Mouse (Mus musculus): Measurements from ENCODE around the gene Tmem221.

The Tmem221 gene

GRCm38 (mm10) chr8:71558071-71558957 lies at the start of gene Tmem221:
Gene Tmem221, minus strand, starts transcription at chr8:71558871.
- DNase-seq, result no peak

- no peak for DNase-seq
These were observed 45.4 kb upstream of the Tmem221 start for GRCm38 (mm10) chr8:71604021-71604420.

DNA sequence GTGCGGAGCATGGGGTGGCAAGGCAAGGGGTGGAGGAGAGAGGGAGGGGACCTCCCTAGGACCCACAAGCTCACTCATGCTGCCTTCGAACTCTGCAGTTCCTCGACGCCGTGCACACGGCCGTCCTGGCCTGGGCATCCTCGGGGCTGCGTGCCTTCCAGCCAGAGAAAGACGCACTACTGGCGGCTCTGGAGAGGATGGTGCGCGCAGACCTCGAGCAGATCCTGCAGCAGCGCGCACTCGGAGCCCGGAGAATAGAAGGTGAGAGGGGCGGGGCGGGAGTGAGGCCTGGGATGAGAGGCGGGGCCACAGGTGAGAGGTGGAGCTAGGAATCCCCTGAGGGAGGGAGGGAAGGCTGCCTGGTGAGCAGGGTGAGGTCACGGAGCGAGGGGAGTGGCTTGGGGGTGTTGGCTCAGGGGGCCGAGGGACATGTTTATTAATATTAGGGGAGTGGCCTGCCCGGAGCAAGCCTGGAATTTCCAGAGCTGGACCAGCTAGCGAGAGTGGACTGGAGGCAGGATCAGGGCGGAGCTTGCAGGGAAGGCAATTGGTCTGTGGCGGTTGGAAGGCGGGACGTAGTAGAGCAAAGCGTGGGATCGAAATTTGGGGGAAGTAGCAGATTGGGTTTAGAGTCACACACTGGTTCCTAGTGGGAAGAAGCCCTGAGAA lies 44.1 kb upstream of the Tmem221 start:
- peak; percentile 93 for DNase-seq

- no peak for DNase-seq
These were observed 43.4 kb upstream of the Tmem221 start for GRCm38 (mm10) chr8:71601939-71602665.

DNA sequence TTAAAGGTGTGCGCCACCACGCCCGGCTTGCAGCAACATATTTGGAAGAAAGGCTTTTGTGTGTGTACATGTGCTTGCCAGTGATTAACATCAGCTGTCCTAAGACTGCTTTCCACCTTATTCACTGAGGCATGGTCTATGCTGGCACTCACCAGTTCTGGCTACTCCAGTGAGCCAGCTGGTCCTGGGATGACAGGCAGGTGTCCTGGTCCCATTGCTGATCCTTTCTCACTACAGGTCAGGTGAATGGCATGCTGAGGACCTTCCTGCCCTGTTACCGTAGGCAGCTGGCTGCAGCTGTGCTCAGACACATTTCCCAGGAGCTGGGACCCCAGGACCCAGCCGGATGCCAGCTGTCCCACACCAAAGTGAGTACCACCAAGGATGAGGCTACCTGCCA lies 40.2 kb upstream of the Tmem221 start:
- DNase-seq, result no peak

DNA sequence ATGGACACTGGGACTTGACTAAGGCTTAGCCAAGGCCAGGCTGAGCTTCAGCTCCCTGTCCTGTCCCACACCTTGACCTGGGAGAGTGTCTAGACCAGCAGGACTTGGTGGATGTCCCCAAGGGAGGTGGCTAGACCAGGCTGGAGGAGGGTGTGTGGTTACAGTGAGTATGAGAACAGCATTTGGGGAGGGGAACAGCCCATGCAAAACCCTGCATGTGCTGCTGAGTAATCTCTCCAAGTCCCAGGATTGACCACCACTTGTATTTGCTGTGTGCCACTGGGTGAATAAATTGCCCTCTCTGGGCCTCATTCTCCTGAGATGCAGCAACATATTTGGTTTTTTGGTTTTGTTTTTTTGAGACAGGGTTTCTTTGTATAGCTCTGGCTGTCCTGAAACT lies 39.7 kb upstream of the Tmem221 start:
- DNase-seq, result no peak

- no peak for DNase-seq
These were observed 38.8 kb upstream of the Tmem221 start, which contains the start of gene Fam129c for GRCm38 (mm10) chr8:71597451-71597850. Gene Fam129c, plus strand, starts transcription at chr8:71597648.

DNA sequence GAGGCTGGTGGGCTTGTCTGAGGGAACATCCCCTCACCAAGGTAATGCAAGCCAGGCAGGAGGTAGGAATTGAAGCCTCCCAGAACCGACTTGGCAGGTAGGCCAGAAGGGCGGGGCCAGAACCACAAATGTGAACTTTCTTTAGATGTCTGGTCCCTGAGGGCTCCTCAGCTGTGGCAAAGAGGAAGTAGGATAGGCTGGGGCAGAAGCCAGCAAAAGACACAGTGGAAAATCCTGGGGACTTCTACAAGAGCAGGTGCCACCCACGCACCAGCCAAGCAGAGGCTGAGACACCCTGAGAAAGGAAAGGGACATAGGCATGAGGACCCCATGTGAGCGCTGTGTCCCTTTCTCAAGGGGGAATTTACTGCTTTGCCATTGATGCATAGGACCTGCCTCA lies 38.1 kb upstream of the Tmem221 start:
- DNase-seq, result no peak

DNA sequence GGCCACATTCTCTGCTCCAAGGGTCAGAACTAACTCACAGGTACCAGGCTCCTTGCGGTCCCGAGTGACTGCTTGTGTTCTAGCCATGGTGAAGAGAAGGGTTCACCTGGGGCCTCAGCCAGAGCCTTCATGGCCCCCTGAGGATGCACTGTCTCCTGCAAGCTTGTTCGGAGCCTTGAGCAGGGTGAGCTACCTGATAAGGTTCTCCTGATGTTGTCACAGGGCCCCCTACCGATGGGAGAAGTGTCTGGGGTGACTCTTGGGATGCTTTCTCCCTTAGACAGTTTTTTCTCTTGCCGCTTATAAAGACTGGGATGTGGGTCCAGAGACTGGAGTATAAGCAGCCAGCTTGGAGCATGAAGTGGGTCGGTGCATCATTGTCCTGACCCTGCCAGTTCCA lies 37.7 kb upstream of the Tmem221 start:
- no peak for DNase-seq

- DNase-seq, result peak; percentile 91
These were observed 37.2 kb upstream of the Tmem221 start for GRCm38 (mm10) chr8:71595862-71596261.

- DNase-seq, result no peak
These were observed 35.7 kb upstream of the Tmem221 start for GRCm38 (mm10) chr8:71594324-71594722.

DNA sequence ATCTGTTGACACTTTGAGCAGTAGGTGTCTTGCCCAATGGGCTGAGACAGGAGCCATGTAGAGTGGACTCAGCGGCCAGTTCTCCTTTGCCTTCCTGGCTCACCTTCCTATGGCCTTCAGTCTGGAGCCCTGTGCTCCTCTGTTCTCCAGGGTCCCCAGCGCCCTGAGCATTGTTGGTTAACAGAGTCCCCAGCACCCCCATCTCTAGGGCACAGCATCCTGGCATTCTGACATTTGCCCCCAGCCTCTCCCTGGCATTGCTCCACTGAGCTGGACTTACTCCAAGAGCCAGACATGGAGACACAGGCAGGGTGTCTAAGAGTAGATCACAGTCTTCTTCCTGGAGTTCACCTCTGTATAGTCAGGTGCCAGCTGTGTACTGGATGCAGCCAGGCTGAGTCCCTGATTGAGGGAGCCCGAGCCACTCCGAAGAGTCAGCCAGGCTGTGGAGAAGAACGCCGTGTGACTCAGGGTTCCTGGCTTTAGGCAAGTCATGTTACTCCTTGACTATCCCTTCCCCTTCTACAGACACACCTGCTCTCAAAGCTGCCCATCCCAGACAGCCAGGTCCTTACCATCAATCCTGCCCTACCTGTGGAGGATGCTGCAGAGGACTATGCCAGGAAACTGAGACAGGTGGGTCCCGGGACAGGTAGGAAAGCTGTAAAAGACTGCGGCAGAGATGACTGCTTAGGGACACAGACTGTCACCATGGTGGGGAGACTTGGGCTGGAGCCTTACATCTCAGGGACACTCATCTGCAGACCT lies 35.1 kb upstream of the Tmem221 start:
- DNase-seq, result no peak

- peak; percentile 77 for DNase-seq
These were observed 33.9 kb upstream of the Tmem221 start for GRCm38 (mm10) chr8:71592374-71593170.

DNA sequence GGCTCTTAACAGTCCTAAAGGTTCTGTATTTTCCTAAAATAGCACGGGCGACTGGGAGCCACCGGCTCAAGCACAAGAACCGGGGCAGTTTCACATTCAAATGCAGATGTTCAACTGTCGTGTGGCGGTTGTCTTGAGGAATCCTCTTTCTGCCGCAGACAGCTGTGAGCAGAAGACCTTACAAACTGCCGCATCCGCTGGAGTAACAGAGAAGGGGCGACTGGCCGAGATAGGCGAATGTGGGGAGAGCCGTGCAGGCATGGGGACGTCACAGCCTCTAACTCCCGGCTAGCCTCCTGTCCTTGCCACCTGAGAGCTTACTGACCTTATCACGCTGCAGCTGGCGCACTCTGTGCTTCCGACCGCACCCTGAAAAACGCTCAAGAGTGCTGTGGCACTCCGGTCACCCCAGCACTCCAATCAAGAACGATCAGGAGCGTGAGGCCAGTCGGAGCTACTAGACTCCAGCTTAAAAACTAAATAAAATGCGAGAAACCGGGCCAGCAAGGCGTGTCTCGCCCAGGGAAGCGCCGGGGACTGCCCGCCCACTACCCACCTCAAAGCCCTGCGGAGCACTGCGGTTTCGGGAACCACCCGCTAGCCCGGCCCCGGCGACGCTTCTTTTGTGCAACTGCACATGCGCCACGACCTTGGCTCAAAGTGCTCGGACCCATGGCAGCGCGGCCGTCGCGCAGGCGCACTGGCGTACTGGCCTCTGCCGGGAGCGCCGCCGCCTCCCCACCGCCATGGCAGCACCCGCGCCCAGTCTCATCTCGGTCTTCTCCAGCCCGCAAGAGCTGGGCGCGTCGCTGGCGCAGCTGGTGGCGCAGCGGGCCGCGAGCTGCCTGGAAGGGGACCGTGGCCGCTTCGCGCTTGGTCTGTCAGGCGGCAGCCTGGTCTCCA lies 33.1 kb upstream of the Tmem221 start, which contains the start of gene Pgls:
Pgls (plus strand) TSS at position 706 of the 903 bp plus-strand sequence.
- DNase-seq, result peak; percentile 96

- DNase-seq, result no peak
These were observed 32.3 kb upstream of the Tmem221 start for GRCm38 (mm10) chr8:71591017-71591416.

DNA sequence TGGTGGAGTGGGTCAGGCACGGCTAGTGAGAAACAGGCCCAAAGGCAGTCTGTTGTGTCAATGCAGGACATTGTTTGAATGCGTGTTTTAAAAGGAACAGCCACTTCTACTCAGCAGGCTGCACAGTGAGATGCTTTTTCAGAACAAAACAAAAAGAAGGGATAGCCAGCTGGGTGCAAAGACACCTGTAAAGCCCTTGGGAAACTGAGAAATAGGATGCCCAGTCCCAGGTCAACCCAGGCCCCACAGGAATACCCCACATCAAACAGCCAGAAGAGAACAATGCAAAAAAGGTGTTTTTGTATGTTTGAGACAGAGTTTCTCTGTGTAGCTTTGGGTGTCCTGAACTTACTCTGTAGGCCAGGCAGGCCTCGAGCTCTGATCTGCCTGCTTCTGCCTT lies 30.1 kb upstream of the Tmem221 start:
- DNase-seq, result no peak

DNA sequence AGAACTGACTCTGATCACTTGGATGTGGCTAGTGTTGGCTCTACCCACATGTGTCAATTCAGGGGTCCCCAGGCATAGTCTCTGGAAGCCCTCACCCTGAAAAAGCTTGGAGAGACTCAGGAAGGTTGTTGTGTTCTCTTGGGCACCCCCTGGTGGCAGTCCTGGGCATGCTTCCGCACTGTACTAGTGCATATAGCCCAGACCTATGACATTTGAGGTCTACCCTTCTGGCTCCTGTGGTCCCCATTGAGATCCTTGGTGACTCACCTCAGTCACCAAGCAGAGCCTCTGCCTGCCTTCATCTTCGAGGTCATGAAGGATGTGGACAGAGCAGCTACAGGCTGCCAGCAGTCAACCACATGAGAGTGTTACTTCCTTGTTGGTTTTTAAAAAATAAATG lies 28.2 kb upstream of the Tmem221 start:
- DNase-seq, result peak; percentile 62

DNA sequence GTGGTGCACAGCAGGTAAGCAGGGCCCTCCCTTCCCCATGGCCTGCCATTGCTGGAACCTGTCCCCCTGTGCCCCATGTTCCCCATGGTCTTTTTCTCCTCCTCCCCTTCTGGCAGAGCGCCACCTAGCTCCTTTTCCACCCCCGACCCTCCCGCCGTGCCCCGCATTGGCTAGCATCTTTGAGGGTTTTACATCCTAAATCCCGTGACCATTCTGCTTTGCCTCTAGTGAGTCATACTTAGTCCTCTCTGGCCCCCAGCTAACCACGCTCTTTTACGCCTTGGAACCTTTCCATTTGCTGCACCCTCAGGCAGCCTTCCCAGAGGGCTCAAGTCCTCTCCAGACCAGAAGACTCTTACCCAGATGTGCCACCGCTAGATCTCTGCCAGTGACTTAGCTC lies 21.5 kb upstream of the Tmem221 start:
- DNase-seq, result no peak

GRCm38 (mm10) chr8:71579476-71579875 lies 20.8 kb upstream of the Tmem221 start:
- no peak for DNase-seq

- DNase-seq, result no peak
These were observed 20.3 kb upstream of the Tmem221 start for GRCm38 (mm10) chr8:71579009-71579408.
